Mouse (Mus musculus) kidney, embryonic 15.5 days (tissue): Measurements from ENCODE around the gene Foxg1. TPM values are rescaled to one million over a fixed set of nuclear protein-coding genes. Genes with fewer than 3 reads are reported as not detected.
A peak's percentile ranks its signal among the peaks of the same experiment; 100 is the strongest.

Experiments used
- ATAC-seq: fragments of 200-750 bp; cut with Nextera tagmentation; replicated peaks from 2 replicates; pipeline ENCODE4 v1.8.0; 2017; ENCODE audit warnings: moderate TSS enrichment; ENCODE audit not compliant: low FRiP score
- H3K27ac ChIP-seq: fragments of 300-500 bp; sonication (generic); 2 replicates; pipeline ENCODE4 v1.5.1; 2015; ENCODE audit warnings: mild to moderate bottlenecking, inconsistent platforms
- H3K27me3 ChIP-seq: fragments of 300-500 bp; sonication (generic); 2 replicates; pipeline ENCODE4 v1.6.1; 2015; ENCODE audit warnings: inconsistent platforms
- H3K36me3 ChIP-seq: fragments of 300-500 bp; sonication (generic); 2 replicates; pipeline ENCODE4 v1.6.1; 2015; ENCODE audit warnings: inconsistent platforms
- H3K4me1 ChIP-seq: fragments of 300-500 bp; sonication (generic); 2 replicates; pipeline ENCODE4 v1.6.1; 2015; ENCODE audit warnings: inconsistent platforms
- H3K4me2 ChIP-seq: fragments of 300-500 bp; sonication (generic); 2 replicates; pipeline ENCODE4 v1.6.1; 2015; ENCODE audit warnings: moderate library complexity, mild to moderate bottlenecking, inconsistent platforms
- H3K4me3 ChIP-seq: fragments of 300-500 bp; sonication (generic); replicated peaks from 2 replicates; pipeline ENCODE4 v1.5.1; 2015; ENCODE audit warnings: mild to moderate bottlenecking, inconsistent platforms
- H3K9ac ChIP-seq: fragments of 300-500 bp; sonication (generic); 2 replicates; pipeline ENCODE4 v1.6.1; 2015; ENCODE audit warnings: mild to moderate bottlenecking, inconsistent platforms
- H3K9me3 ChIP-seq: fragments of 300-500 bp; sonication (generic); replicated peaks from 2 replicates; pipeline ENCODE4 v1.6.1; 2016; ENCODE audit warnings: inconsistent platforms
- WGBS: fragments of 180-500 bp; shearing (Covaris S2); methylation state at CpG from one replicate; pipeline ENCODE4 v1.1.7; 2015; ENCODE audit warnings: mixed read lengths; 5-methylcytosine and 5-hydroxymethylcytosine counted together
- polyA plus RNA-seq: library from polyadenylated mRNA; unstranded; fragments of >200 nt; fragmentation: Nextera tagmentation; extraction: Ambion mirVana; gene quantifications from 2 replicates; pipeline ENCODE4 v1.2.1, GENCODE M21; 2015

Gene Foxg1
- polyA plus RNA-seq, 1 experiment from 2014 or later, result not detected

GRCm38 (mm10) chr12:49378920-49379319, 3.5 kb upstream of the Foxg1 start:
- WGBS, result 7% methylated on average over 1 of the region's 1 CpGs
- H3K27ac ChIP-seq, result no peak overlapping the region
- peaks cover 18% of the 10 kb centered on the region for H3K4me1 ChIP-seq
- no peak overlapping the region for H3K4me2 ChIP-seq
- no peaks in the 10 kb centered on the region for H3K9me3 ChIP-seq
- H3K9ac ChIP-seq, result no peak overlapping the region
- peaks cover 97% of the 10 kb centered on the region for H3K27me3 ChIP-seq
- H3K4me3 ChIP-seq, result no peak overlapping the region
- ATAC-seq, result no peak
- no peaks in the 10 kb centered on the region for H3K36me3 ChIP-seq

DNA sequence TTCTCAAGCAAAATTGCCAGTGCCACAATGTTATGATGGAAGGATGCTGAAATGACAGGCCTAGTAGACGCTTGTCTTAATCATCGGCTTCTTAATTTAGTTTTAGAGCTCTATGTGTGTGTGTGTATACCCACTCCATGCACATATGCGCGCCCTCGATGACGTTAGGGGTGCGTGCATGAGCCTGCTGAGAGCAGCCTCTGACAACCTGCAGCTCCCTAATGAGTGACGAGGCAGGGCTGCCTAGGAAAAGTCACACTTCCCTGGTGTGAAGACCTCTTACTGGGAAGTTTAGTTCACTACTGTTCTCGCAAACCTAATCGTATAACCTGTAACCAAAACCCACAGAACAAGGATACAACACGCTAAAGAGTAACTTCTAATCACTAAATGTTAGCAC, 3.0 kb upstream of the Foxg1 start:
- Histone ChIP-seq H3K4me2 (no peak overlapping the region), H3K9me3 (no peaks in the 10 kb centered on the region), H3K4me1 (peaks cover 16% of the 10 kb centered on the region), H3K36me3 (no peaks in the 10 kb centered on the region), H3K4me3 (no peak overlapping the region), H3K27me3 (peaks cover 97% of the 10 kb centered on the region), H3K9ac (no peak overlapping the region), H3K27ac (no peak overlapping the region)
- ATAC-seq, result no peak
- 5% methylated on average over 11 of the region's 11 CpGs for WGBS

DNA sequence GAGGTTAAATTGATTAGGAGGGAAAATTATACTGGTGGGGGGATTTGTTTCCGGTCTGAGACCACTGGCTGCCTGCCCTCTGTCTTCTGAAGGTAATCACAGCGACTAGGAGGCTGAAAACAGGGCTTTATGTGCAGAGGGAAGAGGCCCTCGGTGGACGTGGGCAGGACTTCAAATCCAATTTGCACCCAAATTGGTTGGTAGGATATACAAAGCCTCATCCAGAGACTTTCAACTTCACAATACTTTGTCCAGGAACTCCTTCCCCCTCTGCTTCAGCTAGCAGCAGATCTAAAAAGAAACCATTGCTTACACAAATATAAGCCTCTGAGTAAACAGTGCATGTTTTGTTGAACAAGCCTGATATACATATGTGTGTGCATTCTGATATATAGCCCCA, 2.0 kb upstream of the Foxg1 start:
- no peaks in the 10 kb centered on the region for H3K36me3 ChIP-seq
- no peak overlapping the region for H3K9ac ChIP-seq
- no peak overlapping the region for H3K4me3 ChIP-seq
- no peak overlapping the region for H3K27ac ChIP-seq
- no peak for ATAC-seq
- H3K27me3 ChIP-seq, result peaks cover 99% of the 10 kb centered on the region
- H3K4me2 ChIP-seq, result no peak overlapping the region
- WGBS, result under 1% methylated on average over 4 of the region's 4 CpGs
- peaks cover 14% of the 10 kb centered on the region for H3K4me1 ChIP-seq
- no peaks in the 10 kb centered on the region for H3K9me3 ChIP-seq

GRCm38 (mm10) chr12:49381031-49381525, 1.4 kb upstream of the Foxg1 start:
- Histone ChIP-seq H3K4me1 (peaks cover 14% of the 10 kb centered on the region), H3K9me3 (no peaks in the 10 kb centered on the region), H3K36me3 (no peaks in the 10 kb centered on the region), H3K9ac (no peak overlapping the region), H3K4me3 (no peak overlapping the region), H3K4me2 (no peak overlapping the region), H3K27me3 (peaks cover 99% of the 10 kb centered on the region), H3K27ac (no peak overlapping the region)
- WGBS, result 6% methylated on average over 4 of the region's 4 CpGs
- no peak for ATAC-seq

DNA sequence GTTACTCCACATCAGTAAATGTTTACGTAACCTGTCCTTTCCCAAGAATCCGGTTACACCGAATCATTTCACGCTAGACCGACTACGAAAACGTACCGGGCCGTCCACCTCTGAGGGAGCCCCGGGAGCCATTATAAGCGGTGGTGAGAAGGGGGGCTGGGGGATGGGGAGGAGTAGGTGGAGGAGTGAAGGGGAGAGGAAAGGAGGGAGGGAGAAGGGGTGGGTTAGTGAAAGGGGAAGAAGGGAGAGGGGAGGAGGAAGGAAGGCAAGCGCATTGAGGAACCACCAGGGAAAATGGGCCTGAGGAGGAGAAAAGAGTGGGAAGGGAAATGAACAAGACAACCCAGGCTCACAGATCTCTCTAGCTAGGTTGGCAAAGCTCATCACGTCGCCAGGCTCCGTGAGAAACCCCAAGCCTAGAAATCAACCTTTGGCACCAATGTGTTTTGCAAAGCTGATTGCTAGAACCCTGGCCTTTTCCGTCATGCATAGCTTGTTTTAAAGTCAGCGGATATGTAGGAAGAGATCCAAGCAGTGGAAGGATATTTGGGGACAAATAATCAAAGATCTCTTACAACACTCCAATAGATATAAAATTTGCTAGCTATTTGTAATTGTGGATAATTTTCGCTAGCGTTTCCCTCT, 617 bp upstream of the Foxg1 start:
- ATAC-seq, result no peak
- Histone ChIP-seq H3K9me3 (no peaks in the 10 kb centered on the region), H3K27me3 (peaks cover 99% of the 10 kb centered on the region), H3K4me2 (no peak overlapping the region), H3K9ac (no peak overlapping the region), H3K4me3 (no peak overlapping the region), H3K36me3 (no peaks in the 10 kb centered on the region), H3K4me1 (peaks cover 14% of the 10 kb centered on the region), H3K27ac (no peak overlapping the region)
- WGBS, result under 1% methylated on average over 19 of the region's 19 CpGs

- ATAC-seq, result peak; percentile 65
These were observed 1.2 kb downstream of the Foxg1 start for GRCm38 (mm10) chr12:49383521-49384133.

DNA sequence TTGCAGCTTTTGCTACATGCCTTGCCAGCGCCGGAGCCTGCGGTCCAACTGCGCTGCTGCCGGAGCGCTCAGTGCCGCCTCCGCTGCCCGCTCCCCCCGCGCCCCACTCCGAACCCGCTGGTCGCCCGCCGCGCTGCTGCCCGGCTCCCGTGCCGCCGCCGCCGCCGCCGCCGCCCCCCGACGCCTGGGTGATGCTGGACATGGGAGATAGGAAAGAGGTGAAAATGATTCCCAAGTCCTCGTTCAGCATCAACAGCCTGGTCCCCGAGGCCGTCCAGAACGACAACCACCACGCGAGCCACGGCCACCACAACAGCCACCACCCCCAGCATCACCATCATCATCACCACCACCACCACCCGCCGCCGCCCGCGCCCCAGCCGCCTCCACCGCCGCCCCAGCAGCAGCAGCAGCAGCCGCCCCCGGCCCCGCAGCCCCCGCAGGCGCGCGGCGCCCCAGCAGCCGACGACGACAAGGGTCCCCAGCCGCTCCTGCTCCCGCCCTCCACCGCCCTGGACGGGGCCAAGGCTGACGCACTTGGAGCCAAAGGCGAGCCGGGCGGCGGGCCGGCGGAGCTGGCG, 1.9 kb downstream of the Foxg1 start:
- H3K27ac ChIP-seq, result no peak overlapping the region
- peak overlapping the region; percentile 56 for H3K4me2 ChIP-seq
- peaks cover 84% of the 10 kb centered on the region for H3K27me3 ChIP-seq
- H3K4me1 ChIP-seq, result peaks cover 14% of the 10 kb centered on the region
- H3K36me3 ChIP-seq, result no peaks in the 10 kb centered on the region
- WGBS, result under 1% methylated on average over 52 of the region's 66 CpGs
- ATAC-seq, result peak; percentile 33; the same call in 1 of the 2 replicates
- no peak overlapping the region for H3K9ac ChIP-seq
- no peaks in the 10 kb centered on the region for H3K9me3 ChIP-seq
- peak overlapping the region; percentile 38 for H3K4me3 ChIP-seq

More at GRCm38 (mm10) chr12:49383521-49384133, 1.2 kb downstream of the Foxg1 start:
- no peak overlapping the region for H3K9ac ChIP-seq
- peak overlapping the region; percentile 38 for H3K4me3 ChIP-seq
- H3K9me3 ChIP-seq, result no peaks in the 10 kb centered on the region
- H3K36me3 ChIP-seq, result no peaks in the 10 kb centered on the region
- no peak overlapping the region for H3K27ac ChIP-seq
- H3K27me3 ChIP-seq, result peaks cover 89% of the 10 kb centered on the region
- peak overlapping the region; percentile 56 for H3K4me2 ChIP-seq
- WGBS, result under 1% methylated on average over 52 of the region's 67 CpGs
- H3K4me1 ChIP-seq, result peaks cover 14% of the 10 kb centered on the region

GRCm38 (mm10) chr12:49384876-49385630, 2.6 kb downstream of the Foxg1 start, which contains the start of gene Gm43517:
Gm43517 (plus strand) TSS chr12:49385174.
- H3K36me3 ChIP-seq, result no peaks in the 10 kb centered on the region
- peak; percentile 47 for ATAC-seq
- H3K27ac ChIP-seq, result no peak within 1 kb of the TSS
- under 1% methylated on average over 66 of the region's 75 CpGs for WGBS
- no peaks in the 10 kb centered on the region for H3K9me3 ChIP-seq
- peaks cover 14% of the 10 kb centered on the region for H3K4me1 ChIP-seq
- peak within 1 kb of the TSS; percentile 38 for H3K4me3 ChIP-seq
- no peak within 1 kb of the TSS for H3K9ac ChIP-seq
- peaks cover 84% of the 10 kb centered on the region for H3K27me3 ChIP-seq
- H3K4me2 ChIP-seq, result peak within 1 kb of the TSS; percentile 56

DNA sequence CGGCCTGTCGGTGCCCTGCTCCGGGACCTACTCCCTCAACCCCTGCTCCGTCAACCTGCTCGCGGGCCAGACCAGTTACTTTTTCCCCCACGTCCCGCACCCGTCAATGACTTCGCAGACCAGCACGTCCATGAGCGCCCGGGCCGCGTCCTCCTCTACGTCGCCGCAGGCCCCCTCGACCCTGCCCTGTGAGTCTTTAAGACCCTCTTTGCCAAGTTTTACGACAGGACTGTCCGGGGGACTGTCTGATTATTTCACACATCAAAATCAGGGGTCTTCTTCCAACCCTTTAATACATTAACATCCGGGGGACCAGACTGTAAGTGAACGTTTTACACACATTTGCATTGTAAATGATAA, 3.2 kb downstream of the Foxg1 start:
- H3K36me3 ChIP-seq, result no peaks in the 10 kb centered on the region
- H3K9ac ChIP-seq, result no peak overlapping the region
- no peak overlapping the region for H3K27ac ChIP-seq
- peak; percentile 6; the same call in 1 of the 2 replicates for ATAC-seq
- no peak overlapping the region for H3K4me3 ChIP-seq
- H3K4me1 ChIP-seq, result peaks cover 14% of the 10 kb centered on the region
- 1% methylated on average over 23 of the region's 23 CpGs for WGBS
- H3K4me2 ChIP-seq, result no peak overlapping the region
- peaks cover 84% of the 10 kb centered on the region for H3K27me3 ChIP-seq
- no peaks in the 10 kb centered on the region for H3K9me3 ChIP-seq

DNA sequence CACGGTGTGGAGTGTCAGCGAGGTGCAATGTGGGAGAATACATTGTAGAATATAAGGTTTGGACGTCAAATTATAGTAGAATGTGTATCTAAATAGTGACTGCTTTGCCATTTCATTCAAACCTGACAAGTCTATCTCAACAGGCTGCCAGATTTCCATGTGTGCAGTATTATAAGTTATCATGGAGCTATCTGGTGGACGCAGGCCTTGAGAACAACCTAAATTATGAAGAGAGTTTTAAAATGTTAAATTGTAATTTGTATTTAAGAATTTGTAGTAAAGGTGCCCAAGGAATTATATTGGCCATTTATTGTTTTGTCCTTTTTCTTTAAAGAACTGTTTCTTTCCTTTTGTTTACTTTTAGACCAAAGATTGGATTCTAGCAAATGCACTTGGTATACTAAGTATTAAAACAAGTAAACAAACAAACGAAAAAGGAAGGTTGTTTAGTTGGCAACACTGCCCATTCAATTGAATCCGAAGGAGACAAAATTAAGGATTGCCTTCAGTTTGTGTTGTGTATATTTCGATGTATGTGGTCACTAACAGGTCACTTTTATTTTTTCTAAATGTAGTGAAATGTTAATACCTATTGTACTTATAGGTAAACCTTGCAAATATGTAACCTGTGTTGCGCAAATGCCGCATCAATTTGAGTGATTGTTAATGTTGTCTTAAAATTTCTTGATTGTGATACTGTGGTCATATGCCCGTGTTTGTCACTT, 3.8 kb downstream of the Foxg1 start:
- no peaks in the 10 kb centered on the region for H3K36me3 ChIP-seq
- H3K27me3 ChIP-seq, result peaks cover 84% of the 10 kb centered on the region
- H3K9me3 ChIP-seq, result no peaks in the 10 kb centered on the region
- no peak overlapping the region for H3K27ac ChIP-seq
- H3K4me3 ChIP-seq, result no peak overlapping the region
- H3K9ac ChIP-seq, result no peak overlapping the region
- ATAC-seq, result no peak
- WGBS, result 15% methylated on average over 10 of the region's 10 CpGs
- H3K4me1 ChIP-seq, result peaks cover 19% of the 10 kb centered on the region
- no peak overlapping the region for H3K4me2 ChIP-seq

DNA sequence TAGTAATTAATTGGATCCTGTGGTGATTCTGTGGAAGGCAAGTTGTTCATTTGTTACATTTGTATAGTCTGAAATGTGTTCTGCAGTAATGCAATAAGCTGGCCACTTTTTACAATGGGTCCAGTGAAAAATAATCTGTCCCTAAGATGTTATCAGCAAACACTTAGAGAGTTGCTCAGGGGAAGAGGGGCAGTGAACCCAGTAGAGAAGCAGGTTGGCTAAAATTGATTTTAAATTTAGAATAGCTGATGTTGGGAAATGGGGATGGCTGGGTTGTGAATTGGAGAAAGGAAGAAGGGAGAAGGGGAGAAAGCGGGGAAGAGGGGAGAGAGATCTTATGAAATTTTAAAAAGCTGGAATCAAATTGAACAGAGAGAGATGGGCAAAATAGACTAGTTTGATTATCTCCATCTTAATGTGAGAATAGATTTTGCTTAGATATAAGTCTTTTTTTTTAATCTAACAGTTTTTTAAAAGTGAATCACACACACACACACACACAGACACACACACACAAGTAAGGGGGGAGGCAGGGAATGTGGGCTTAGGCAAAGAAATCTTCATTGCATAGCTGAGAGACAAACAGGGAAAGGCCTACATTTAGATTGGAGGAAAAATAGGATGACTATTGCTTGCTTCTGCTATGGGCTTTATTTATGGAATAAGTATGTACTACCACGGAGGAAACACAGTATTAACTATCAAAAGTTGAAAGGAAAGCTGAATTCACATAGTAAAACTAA, 5.6 kb downstream of the Foxg1 start:
- Histone ChIP-seq H3K4me2 (no peak overlapping the region), H3K27ac (no peak overlapping the region), H3K27me3 (peaks cover 84% of the 10 kb centered on the region), H3K4me1 (peaks cover 20% of the 10 kb centered on the region), H3K36me3 (no peaks in the 10 kb centered on the region), H3K4me3 (no peak overlapping the region), H3K9ac (no peak overlapping the region), H3K9me3 (no peaks in the 10 kb centered on the region)
- WGBS, result 11% methylated on average over 2 of the region's 2 CpGs
- no peak for ATAC-seq
